Mouse (Mus musculus): ENCODE measurements at regions not wholly inside any gene's neighbourhood (a gene's known extent, or its start where the extent isn't known, plus 50 kb on each side); places are given as distances from the start of the nearest gene placed in this dataset.
A peak's percentile ranks its signal among the peaks of the same experiment; 100 is the strongest.

DNA sequence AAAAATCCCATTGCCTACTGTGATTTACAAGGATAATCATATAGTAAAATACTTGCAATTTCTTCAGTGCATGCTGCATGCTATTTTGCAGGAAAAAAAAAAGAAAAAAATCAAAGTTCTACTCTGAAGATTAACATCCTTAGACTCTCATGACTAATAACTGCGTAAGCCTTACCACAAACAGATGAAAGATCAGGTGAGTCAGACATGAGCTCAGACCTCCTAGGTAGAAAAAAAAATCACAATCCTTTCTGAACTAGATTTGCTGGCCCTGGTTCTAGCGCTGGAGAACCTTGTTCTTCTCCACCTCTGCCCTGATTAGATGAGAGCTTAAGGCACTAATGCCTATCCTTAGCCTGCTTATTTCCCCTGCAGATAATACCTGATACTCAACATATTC lies 96.1 kb upstream of the Snap25 start:
- no peak for DNase-seq (ENCODE audit: low spot score in 2 of 2)

- DNase-seq (ENCODE audit: low spot score in 2 of 2) = no peak
These were observed 95.1 kb upstream of the Snap25 start for GRCm38 (mm10) chr2:136618114-136618513.

DNA sequence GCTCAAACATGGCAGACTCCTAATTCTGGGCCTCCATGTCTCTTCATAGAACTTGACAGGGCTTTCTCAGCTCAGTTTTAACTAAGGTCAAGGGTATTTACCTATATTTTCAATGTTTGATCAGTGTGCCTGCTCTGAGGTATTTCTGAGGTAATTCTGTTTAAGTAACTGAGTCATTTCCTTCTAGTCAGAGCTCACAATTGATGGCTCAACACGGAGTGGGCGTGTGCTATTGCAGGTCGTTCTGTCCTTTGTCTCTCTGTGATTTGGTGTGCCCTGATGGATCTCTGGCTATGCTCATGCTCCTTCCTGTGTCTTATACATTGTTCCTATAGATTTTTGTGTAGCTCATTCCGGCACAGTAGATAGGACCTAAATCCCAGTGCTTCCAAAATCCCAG lies 92.9 kb upstream of the Snap25 start:
- no peak for DNase-seq (ENCODE audit: low spot score in 2 of 2)

DNA sequence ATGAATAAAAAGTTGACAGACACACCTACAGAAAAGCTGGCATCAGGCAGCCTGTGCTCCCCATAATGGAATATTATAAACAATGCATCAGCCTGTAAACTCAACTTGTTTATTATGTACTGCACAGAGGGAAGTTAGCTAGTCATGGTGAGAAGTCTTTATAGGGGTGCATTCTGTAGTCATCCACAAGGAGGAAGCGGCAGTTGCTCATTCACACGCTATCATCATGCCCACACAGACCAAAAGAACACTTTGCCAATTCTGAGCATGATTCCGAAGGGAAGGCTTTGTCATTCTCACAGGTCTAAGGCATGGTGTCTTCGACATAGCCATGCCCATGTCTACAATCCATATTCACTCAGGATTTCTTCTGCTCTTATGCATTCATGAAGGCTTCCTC lies 92.3 kb upstream of the Snap25 start:
- DNase-seq (ENCODE audit: low spot score in 2 of 2) = no peak

GRCm38 (mm10) chr2:136623808-136624489 lies 89.3 kb upstream of the Snap25 start:
- no peak for DNase-seq (ENCODE audit: low spot score in 2 of 2)

- no peak for DNase-seq (ENCODE audit: low spot score in 2 of 2)
These were observed 88.8 kb upstream of the Snap25 start for GRCm38 (mm10) chr2:136624490-136624850.

GRCm38 (mm10) chr2:136646917-136647316 lies 66.3 kb upstream of the Snap25 start:
- no peak for DNase-seq (ENCODE audit: low spot score in 2 of 2)

DNA sequence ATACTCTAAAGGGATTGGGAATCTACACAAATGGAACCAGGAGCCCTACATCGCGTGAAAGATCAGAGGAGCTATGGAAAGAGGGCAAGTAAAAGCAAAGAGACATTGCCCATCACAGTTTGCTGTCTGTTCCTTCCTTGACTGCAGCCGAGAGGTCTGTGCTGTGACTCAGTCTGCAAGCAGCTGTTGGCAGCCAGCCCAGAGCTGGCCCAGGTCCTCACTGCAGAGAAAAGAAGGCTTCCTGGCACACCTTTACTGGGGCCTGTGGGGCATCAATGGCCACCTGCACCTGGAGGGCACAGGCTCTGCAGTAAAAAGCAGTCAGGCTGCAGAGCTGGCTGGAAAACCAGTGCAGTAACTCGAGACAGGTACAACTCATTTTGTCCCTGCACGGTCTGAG lies 64.6 kb upstream of the Snap25 start:
- peak in 1 of 2 experiments; percentile 49 for DNase-seq (ENCODE audit: low spot score in 2 of 2)

DNA sequence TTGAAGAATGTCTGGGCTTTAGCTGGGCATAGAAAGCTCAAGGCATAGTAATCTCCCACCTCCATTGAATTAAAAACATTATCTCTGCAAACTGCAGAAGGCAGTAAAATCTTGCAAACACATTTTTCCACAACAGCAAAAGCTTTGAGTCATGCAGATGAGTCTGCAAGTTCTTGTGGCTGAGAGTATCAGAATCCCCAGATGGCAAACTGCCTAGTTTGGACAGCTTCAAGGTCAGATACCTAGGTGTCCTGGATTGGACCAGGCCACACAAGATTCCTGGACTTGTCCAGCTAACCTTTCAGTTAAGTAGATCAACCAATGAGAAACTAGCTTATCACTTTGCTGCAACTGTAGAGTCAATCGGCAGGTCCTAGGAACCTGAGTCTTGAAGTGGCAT lies 62.5 kb upstream of the Snap25 start:
- DNase-seq (ENCODE audit: low spot score in 2 of 2) = no peak

- no peak for DNase-seq (ENCODE audit: low spot score in 2 of 2)
These were observed 60.8 kb upstream of the Snap25 start for GRCm38 (mm10) chr2:136652206-136653003.
